Mouse (Mus musculus): Measurements from ENCODE around the gene Tnfsf18.

DNA sequence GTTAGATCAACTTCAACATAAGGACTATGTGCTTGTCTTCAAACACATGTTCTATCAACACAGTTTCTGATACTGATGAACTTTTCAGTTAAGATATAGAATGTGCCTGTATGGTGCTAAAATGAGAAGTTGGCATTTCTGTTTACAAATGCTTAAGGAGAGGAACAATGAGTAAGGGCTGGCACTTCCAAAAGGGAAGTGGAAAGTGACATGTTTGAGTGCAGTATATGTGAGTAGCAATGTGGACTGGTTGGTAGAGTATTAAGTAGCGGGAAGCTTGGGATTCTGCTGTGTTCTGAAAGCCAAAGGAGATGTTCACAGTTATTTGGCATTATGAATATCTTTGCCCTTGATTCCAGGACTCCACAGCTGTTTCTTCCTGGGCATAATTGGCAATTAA is 33.7 kb downstream of the Tnfsf18 start:
- TF ChIP-seq EP300 (IDR thresholded peaks at IDR 0.05; ENCODE audit: low read depth), result no peak
- TF ChIP-seq CTCF (IDR thresholded peaks at IDR 0.05; ENCODE audit: low read depth), result no peak
